Mouse (Mus musculus) gastrocnemius, postnatal 14 days (tissue): ENCODE measurements around the gene Lsm2. TPM values are rescaled to one million over a fixed set of nuclear protein-coding genes. Genes with fewer than 3 reads are reported as not detected.
"Not testable (repeated sequence)": the region's sequence is repeated elsewhere in the genome, so short reads cannot be mapped to it uniquely, and the experiment has no call there.

ENCODE experiments used
- DNase-seq: peaks from one replicate; pipeline ENCODE4 v3.0.0; 2021; ENCODE audit warnings: mixed read lengths
- intact Hi-C: fragments of 180-260 bp; cut with DNase I; formaldehyde crosslinking; loops from one replicate; pipeline ENCODE4 v1.15.1; 2025; ENCODE audit warnings: low total_unique reads
- long read RNA-seq, 2 experiments: library from polyadenylated mRNA; stranded (forward); transcript quantifications; one replicate each; pipeline ENCODE4 v2.0.0; 2021
- total RNA-seq, 2 experiments: library from RNA; stranded (reverse); gene quantifications; 2 replicates each; pipeline ENCODE4 v1.2.3; 2021

Gene Lsm2
- total RNA-seq, result 10 to 100 TPM; 19.5 to 20.1 TPM
- long read RNA-seq, experiment 1, transcript Lsm2-202 (5 exons, 840 nt), result major isoform, 17 of 18 reads
- long read RNA-seq, experiment 1, partial matches to known transcripts, result 0 of 18 reads
- long read RNA-seq, experiment 1, other reads (novel, unspliced or antisense), result 0 of 18 reads
- long read RNA-seq, experiment 2, transcript Lsm2-202 (5 exons, 840 nt), result major isoform, 9 of 11 reads
- long read RNA-seq, experiment 2, partial matches to known transcripts, result 0 of 11 reads
- long read RNA-seq, experiment 2, other reads (novel, unspliced or antisense), result 0 of 11 reads

DNA sequence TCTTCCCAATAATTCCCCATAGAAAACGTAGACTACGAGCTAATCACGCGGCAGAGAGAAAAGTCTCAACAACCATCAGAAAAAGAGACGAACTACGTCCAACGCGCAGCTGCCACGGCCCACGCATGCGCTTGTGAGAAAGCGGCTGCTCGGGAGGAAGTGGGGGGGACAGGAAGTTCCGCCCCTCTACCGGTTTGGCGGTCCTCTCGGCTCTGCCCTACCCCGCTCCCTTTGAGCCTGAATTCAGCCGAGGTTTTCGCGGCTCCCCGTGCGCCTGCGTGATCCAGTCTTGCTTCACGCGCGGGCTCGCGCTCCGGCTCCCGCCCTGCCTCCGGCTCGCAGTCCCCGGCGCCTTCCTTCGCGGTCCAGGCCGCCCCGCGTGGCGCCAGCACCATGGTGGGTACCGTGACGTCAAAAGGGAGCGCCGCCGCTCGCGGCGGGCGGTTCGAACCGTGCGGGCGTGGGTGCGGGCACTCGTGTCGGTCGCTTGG lies at the start of gene Lsm2:
Gene Lsm2, plus strand, starts transcription at position 173 of the 491 bp plus-strand sequence.
- DNase-seq, result peak; percentile 91
- intact Hi-C loops, result loop anchor here (10.0 kb wide), 2 partner anchors 67 to 127 kb away; partner anchors contain the start of genes Nelfe, Skiv2l and Slc44a4

DNA sequence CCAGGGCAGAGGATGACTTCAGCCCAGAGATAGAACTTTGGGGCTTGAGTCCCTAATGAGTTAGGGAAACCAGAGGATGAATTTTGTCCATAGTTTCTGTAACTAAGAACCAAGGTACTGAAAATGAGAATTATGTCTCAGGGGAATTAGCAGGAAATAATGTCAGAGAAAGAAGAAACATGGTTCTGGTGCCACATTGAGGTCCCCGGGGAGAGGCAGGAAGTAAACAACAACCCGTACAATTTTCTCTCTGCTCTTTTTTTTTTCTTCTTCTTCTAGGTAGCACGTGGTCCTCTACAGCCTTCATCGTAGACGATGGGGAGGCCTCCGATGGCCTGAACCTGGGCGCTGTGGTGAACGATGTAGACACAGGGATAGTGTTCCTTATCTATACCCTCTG lies 49.4 kb upstream of the Lsm2 start:
- DNase-seq, result no peak
- intact Hi-C loops, result no loop called here

DNA sequence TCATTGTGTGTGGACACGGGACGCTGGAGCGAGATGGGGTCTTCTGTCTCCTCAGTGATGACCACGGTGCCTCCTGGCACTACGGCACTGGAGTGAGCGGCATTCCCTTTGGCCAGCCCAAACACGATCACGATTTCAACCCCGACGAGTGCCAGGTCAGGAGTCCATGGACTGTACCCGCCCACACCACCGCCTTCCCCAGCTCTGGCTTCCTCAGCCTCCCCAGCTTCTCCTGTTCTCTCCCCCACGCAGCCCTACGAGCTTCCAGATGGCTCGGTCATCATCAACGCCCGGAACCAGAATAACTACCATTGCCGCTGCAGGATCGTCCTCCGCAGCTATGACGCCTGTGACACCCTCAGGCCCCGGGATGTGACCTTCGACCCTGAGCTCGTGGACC lies 47.6 kb upstream of the Lsm2 start:
- DNase-seq, result no peak
- intact Hi-C loops, result no loop called here

DNA sequence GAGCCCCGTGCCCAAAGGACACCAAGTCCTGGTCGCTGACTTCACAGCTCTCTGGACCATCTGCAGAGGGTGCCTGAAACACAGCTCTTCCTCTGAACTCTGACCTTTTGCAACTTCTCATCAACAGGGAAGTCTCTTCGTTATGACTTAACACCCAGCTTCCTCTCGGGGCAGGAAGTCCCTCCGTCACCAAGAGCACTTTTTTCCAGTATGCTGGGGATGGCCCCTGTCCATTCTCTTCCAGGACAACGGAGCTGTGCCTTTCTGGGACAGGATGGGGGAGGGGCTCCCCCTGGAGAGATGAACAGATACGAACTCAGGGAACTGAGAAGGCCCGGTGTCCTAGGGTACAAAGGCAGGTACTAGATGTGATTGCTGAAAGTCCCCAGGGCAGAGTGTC lies 46.8 kb upstream of the Lsm2 start:
- intact Hi-C loops, result no loop called here
- DNase-seq, result no peak

DNA sequence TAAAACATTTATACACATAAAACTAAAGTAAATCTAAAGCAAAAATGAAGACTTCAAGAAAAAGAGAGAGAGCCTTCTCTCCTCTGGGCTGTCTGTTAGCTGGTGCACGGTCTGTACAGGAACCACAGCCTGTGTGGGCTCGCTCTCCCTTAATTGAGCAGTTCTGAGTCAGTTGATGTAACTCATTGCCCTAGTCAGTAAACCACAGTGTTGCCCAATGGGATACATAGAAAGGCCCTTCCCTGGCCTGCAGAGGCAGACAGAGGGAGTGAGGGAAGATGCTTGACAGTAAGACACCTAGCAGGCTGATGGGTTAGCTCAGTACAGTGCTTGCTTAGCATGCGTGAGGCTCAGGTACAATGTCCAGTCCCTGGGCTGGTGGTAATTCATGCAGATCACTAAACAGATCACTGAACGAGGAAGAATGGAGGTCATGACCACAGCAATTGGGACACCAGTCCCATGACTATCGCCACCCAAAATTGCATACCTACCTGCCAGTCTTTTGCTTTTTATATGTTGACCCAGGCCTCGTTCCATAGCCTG lies 43.6 kb upstream of the Lsm2 start:
- intact Hi-C loops, result no loop called here
- DNase-seq, result no peak

DNA sequence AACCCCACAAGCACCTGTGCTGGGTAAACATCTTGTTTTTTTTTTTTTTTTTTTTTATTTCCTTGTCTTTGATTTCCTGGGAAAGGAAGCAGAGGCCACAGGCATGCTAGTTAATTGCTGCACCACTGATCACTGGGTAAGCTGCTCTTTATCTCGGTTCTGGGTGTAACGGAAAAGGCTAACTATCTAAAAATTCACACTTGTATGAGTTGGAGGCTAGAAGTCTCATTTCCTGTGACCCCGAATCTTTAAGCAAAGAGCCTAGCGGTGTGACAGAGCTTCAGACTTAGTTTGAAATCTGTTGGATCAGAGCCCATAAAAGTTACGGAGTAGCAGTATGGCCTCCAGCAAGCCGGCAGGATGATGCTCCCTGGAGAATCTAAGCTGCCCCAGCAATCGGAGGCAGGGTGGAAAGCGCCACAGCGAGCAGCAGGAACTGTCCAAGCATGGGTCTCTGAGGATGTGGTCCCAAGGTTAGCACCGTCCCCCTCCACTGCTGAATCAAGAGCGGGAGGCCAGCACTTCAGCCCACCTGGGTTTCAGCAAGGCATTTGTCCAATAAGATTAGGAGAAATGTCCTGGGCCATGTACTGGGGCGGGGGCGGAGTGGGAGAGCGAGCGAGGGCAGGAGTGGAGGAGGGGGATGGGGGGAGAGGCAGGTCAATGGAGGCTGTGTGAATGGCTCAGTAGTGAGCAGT lies 40.2 kb upstream of the Lsm2 start:
- no peak for DNase-seq
- intact Hi-C loops, result no loop called here

GRCm38 (mm10) chr17:34943128-34943815 lies 38.4 kb upstream of the Lsm2 start:
- DNase-seq, result no peak
- intact Hi-C loops, result no loop called here

- DNase-seq, result no peak
- intact Hi-C loops, result no loop called here
Observed at GRCm38 (mm10) chr17:34944362-34944761, 37.3 kb upstream of the Lsm2 start.

GRCm38 (mm10) chr17:34946486-34947140 lies 35.0 kb upstream of the Lsm2 start:
- no peak for DNase-seq
- intact Hi-C loops, result no loop called here

DNA sequence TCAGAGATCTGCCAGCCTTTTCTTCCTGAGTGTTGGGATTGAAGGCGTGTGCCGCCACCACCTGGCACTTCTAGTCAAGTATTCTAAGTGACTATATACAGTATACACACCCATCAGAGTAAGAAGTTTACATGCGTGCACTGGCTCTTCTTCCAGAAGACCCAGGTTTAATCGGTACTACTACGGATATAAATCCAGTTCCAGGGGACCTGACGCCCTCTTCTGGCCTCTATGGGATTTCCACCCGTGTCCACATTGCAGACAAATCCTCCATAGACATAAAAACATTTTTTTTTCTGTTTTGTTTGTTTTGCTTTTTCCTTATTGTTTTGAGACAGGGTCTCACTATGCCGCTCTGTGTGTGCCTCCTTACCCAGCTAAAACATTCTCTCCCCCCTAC lies 34.1 kb upstream of the Lsm2 start:
- no peak for DNase-seq
- intact Hi-C loops, result no loop called here

GRCm38 (mm10) chr17:34948721-34949552 lies 32.7 kb upstream of the Lsm2 start:
- DNase-seq, intact Hi-C loops: not testable (repeated sequence)

- no peak for DNase-seq
- intact Hi-C loops, result no loop called here
Observed at GRCm38 (mm10) chr17:34949553-34949969, 32.1 kb upstream of the Lsm2 start.

GRCm38 (mm10) chr17:34950514-34951455 lies 30.9 kb upstream of the Lsm2 start:
- intact Hi-C loops, result no loop called here
- no peak for DNase-seq

- intact Hi-C loops, result no loop called here
- DNase-seq, result no peak
Observed at GRCm38 (mm10) chr17:34951636-34952377, 29.9 kb upstream of the Lsm2 start.

DNA sequence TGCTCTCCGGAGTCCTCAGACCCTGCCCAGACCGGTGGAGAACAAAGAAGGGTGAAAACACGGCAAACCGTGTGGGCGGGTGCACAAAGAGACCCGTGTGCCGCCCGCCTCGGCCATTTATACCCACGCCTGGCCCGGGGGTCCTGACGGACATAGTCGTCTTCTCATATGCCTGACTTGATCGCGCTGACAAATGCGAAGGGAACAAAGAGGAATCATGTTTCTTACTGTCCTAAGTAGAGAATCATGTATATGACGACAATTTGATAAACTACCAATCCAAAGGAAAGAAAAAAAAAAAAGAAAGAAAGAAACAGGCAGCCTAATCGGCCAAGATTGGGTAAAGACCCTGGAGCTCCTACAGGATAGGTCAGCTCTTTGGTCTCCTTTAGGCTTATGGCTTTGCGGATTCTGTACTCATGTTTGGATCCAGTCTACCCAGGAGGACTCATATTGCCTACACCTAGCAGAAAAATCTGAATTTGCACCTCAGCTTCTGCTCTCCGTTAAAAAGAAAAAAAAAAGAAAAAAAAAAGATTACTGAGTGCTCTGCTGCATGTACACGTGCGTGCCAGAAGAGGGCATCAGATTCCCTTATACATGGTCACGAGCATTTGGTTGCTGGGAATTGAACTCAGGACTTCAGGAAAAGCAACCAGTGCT lies 29.2 kb upstream of the Lsm2 start:
- intact Hi-C loops, result no loop called here
- DNase-seq, result peak; percentile 82

DNA sequence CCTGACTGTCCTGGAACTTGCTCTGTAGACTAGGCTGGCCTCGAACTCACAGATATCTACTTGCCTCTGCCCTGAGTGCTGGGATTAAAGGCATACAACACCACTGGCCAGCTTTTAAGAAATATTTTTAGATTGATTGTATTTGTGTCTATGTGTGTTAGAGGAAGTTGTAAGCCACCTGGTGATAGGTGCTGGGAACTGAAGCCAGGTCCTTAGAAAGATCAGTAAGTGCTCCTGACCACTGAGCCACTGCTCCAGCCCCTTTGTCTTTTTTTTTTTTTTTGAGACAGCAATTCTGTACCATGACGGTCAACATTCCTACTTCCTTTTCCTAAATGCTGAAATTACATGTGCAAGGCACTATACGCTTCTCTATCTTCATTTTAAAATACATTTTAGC lies 28.4 kb upstream of the Lsm2 start:
- intact Hi-C loops, result no loop called here
- no peak for DNase-seq

- DNase-seq, result no peak
- intact Hi-C loops, result no loop called here
Observed at GRCm38 (mm10) chr17:34953904-34954303, 27.8 kb upstream of the Lsm2 start.
